Mouse (Mus musculus) testis, postnatal 14 days (tissue): Measurements from ENCODE around the gene Sobp.

Source experiments
- DNase-seq: peaks from one replicate; pipeline ENCODE4 v3.0.0; 2021; ENCODE audit warnings: low spot score

Gene Sobp

DNA sequence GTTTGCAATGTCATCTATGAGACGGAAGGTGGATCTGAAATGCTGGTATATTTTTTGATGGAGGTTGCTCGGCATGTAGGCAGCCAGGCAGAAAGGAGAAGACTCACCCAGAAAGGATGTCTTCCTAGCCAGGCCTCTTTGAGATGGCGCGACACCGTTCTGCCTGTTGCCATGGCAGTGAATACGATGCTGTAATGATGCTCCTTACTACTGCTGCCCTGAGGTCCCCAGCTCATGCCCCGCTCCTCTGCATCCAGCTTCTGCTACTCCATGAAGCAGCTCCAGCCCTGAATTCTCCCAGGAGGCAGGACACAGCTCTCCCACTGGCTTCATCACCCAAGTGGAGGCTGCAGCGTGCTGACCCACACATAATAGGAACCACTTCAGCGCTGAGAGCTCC is 183.3 kb downstream of the Sobp start:
- DNase-seq, result no peak

DNA sequence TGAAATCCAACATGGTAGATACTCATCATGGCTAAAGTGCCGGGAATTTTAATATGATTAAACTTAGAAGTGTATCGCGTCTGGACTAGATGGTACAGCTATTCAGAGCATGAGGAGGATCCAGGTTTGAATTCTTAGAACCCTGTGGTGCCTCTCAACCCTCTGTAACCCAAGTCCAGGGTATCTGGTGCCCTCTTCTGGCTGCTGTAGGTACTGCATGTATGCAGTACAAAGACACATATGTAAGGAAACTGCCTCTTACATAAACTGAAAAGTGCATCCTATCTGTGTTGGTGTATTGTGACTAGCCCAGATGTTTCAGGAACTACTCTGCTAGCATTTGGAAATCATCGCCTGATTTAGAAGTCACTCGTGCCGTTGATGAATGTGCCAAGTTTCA is 184.4 kb downstream of the Sobp start:
- DNase-seq, result no peak

DNA sequence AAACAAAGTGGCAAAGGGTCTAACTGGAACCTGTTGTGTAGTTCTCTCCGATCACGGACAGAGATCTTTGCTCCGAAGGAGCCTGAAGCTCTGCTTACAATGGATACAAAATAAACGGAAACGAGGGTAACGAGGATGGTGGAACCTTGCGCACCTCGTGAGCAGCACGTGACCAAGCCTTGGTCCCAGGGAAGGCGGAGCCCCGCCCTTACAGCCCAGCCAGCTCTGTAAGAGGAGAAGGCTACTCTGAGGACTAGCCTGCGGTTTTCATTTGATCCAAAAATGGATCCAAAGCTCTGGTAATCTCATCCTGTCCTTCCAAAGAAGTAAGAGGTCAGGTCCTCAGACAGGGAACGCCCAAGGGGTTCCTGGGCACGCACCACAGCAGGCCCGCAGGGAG is 185.7 kb downstream of the Sobp start:
- DNase-seq, result peak; percentile 60

DNA sequence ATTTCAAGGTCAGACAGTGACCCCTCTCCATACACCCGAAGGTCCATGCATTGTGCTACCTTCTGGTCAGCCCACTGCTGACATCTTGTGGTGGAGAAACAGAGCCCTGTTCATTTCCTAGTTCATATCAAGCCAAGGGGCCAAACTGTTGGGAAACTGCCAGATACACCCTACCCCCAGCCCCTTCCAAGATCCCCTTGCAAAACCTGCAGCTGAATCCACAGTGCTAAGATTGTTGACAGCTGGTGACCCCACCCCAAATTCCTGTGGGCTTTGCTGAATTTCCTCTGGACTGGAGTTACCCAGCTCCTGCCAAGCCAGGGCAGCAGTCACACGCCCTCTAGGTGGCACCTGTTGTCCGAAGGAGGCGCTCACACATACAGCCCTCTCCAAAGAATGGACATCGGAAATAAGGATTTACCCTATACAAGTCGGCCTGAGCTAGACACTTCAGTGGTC is 186.7 kb downstream of the Sobp start:
- no peak for DNase-seq

DNA sequence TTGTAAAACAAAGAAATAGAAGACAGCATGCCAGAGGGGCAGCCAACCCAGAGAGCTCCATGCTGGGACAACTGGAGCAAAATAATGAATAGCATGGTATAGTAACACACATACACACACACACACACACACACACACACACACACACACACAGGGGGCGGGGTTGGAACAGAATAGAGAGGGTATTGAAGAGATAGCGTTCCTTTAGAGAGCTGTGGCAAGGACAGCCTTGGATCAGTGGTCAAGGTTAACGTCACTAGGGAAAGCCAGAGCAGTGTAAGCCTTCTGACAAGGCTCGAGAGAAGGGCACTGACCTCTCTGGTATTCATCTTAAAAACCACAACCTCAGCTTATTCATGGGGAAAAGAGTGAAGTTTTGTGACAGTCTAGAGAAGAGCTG is 189.4 kb downstream of the Sobp start:
- DNase-seq, result no peak

DNA sequence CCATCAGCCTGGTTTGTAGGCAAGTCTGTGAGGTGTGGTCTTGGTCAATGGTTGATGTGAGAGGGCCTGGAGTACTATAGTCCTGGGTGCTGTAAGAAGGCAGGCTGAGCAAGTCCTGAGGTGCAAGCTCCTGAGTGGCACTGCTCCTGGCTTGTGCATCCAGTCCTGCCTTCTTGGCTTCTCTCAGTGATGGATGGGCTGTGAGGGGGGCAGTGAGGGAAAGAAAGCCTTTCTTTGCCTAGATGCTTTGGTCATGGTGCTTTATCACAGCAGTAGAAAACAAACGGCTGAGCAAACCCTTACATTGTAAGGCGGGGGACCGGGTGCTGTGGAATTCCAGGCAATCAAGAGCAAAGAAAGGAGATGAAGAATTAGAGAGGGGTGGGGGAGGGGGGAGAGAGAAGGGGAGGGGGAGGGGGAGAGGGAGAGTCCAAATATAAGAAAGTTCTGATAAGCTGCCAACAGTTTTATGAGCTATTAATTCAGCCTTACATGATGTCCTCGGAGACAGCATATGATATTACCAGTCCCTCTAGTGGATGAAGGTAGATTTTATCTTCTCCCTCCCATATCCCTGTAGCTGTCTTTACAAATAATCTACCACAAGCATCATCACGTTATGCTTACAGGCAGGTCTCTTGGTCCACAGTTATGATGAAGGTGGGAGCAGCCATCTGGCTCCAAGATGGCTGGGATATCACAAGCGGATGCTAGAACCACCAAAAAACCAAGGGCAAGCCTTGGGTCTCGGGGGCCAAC is 193.2 kb downstream of the Sobp start:
- no peak for DNase-seq

DNA sequence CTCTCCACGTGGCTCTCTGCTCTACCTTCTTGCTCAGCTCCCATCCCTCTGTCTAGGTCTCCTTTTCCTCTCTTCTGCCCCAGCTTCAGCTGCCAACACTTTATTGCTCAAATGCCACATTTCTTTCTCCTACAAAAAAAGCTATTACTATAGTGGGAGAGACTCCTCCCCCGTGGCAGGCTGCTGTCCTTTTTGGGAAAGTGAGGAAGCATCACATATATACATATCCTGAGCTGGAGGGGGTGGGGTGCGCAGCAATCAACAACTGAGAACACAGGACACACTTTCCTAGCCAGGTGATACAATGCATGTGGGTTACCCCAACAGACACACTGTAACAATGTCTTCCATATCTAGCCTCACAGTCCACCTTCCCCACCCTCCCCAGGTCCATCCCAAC is 196.0 kb downstream of the Sobp start:
- DNase-seq, result no peak

DNA sequence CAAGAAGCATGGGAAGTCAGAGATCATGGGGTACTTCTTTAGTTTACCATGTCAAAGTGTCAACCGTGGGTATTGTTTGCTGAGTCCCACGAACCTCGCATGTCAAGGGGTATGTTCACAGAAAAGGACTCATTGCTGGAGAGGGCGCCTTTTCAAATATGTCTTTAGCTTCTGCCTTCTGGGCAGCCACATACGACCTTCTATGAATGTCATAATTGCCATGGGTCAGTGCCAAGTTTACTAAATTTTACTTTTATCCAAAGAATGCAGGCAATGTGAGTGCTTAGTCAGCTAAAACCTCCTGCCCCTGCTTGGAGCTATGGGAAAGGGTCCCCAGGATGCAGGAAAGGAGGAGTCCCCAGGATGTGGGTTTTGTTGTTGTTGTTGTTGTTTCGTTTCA is 197.8 kb downstream of the Sobp start:
- no peak for DNase-seq

DNA sequence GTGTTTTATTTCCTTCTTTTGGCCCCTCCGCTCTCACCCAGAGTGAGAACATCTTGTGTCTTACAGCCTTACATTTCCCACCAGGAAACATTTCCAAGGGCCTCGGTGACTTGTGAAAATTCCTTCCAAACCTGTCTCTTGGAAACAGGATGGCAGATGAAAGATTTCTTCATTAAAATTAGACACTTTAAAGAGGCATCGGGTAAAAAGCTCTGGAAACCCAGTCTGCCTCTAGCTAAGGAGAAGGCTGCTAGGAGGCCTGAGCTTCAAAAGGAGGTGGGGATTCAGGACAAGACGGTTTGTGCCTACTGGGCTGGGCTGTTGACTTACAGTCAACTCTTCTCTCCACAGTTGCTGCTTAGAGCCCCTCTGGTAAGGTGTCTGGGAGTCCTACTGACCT is 200.8 kb downstream of the Sobp start:
- DNase-seq, result no peak

DNA sequence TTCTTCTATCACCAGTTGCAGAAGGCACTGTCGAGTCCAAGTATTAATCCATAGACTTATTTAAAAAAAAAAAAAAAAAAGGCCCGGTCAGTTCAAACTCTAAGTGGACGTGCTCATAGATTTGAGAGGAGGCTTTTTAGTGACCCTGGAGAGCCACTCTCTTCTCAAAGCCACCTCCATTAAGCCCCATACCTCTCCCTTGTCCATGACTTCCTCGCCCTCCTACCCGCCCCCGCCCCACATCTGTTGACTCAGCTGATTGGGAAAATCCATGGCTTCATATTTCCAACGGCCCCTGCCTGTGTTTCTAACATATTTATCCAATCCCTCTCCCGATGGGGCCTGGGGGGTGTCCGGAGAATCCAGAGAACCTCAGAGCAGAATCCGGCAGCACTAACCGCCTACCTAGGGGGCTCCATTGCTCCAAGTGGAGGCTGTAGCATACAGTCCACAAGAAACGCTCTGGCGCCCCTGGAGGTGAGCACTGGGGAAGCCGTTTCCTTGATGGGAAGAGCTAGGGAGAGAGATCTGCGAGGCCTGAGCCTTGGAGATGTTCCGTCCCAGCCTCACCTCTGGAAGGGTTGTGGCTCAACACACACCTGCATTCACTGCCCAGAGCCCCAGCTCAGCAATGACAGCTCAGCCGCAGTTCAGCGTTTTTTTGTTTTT is 201.7 kb downstream of the Sobp start:
- DNase-seq, result peak; percentile 58

DNA sequence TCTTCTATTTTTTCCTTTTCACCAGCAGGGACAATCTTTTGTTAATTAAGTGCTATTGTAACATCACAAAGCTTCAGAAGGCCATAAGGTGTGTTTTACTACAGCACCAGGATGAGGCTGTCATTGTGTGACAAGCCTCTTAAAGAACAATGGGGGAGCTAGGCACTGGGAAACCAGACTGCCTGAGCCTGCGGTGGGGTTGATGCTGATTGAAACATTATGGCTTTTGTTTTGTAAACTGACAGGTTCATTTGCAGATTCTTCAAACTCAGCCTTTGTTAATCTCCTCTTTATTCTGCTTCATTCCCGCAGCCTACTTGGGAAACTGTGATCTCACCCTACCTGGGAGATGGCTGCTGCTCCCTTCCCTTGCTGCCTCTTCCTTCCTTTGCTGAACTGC is 206.0 kb downstream of the Sobp start:
- no peak for DNase-seq

DNA sequence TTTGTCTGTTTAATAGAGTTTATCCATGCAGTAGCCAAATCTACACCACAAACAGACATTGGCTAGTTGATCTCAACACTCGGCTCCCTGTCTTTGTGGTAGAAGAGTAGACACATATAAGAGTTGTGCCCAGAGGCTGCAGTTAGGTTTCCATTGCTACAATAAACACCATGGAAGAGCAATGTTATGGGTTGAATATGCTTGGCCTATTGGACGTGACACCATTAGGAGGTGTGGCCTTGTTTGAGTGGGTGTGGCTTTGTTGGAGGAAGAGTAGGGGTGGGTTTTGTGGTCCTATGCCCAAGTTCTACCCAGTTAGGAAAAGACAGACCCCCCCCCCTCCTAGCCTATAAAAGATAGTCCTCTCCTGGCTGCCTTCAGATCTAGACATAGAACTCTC is 211.3 kb downstream of the Sobp start:
- DNase-seq, result no peak

DNA sequence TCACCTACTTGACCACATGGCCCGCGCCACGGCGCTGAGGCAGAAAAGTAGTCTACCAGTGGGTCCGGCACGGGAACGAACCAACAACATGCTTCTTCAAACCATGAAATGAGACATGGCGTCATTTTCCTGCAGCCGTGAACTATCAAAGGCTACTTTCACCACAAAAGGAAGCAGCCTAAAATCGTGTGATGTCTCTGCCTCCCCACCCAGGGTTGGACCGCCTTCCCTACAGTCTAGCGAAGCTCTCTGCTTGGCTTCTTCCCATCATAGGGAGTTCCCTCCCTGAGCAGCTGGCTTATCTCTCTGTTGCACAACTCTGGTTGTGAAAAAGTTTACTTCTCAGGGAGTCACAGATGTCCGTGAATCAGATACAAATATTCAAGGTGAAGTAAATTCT is 211.7 kb downstream of the Sobp start:
- no peak for DNase-seq

DNA sequence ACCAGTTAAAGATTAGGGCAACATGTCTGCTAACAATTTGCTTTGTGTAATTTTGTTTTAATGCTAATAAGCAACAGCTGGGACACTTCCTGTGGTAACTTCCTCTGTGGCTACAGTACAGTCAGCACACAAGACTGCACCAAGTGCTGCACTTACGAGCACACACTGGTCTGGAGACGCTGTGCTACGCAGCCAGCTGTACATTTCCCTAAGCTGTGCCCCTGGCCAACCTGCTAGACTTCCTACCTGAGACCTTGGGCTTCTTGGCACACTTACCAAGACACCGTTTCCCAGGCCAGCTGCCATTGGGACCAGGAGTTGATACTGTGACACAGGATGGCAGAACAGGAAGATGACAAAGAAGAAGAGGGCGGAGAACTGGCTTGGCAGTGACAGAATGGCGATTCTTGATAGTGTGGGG is 212.1 kb downstream of the Sobp start:
- DNase-seq, result no peak

DNA sequence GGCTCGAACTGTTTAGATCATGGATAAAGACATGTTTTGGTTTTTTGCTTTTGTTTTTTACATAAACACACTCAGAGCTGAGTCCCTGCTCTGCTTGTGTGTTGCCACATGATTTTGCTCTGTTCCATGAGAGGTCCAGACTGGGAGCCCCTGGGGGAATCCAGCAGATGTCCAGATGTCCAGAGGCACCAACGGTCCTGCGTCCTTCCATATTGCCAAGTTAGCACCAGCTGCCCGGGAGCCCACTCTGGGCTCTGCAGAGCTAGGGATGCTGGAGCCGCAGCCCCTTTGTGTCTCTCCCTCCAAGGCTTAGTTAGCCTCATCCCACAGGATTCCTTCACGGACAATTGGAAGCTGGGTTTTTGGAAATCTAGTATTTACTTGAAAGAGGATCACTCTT is 212.6 kb downstream of the Sobp start:
- no peak for DNase-seq

DNA sequence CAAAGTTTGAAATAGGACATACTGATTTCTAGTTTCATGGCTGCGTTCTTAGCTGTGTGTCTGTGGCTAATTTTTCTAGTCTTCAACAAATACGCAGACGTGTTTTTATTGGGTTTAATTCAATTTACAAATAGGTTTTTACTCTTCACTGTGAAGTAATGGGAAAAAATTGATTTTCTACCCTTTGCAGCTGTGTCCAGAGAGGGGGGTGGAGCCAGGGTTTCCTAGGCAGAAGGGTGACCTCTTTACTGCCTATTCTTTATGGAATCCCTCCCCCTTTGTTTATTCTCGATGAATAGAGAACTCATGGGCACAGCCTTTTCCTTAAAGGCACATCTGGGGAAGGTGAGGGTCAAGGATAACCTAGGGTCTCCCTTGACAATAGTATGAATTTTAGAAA is 215.6 kb downstream of the Sobp start:
- DNase-seq, result no peak

DNA sequence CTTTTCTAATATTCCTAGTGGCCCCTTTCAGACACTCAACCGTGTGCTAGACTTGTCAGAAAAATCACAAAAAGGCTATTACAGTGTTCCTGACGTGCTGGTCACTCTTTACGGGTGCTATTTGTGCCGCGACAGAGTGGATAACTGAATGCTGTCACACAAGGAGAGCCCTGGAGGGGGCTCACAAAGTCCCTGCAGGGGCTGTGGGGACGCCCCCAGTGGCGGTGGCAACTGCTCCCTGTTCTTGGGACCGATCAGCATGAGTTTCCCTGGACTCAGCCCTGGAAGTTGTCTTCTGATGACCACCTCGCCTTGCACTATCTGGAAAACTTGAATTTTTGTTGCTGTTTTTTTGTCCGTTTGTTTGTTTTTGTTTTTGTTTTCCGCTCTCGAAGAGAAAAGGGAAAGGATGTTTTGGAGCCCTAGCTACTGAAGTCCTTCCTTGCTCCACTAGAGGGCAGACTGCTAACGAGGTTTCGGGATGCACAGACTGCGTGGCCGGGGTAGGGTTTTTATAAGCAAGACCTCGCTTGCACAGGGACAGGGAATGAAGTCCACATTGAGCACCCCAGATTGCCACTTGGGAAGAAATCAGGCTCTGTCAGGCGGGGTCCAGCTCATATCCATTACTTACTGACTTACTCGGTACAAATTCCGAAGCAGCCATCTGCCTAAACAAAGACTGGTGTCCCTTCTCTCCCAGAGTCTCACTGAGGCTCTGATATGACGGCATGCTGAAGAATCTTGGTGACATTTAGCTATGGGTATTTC is 216.3 kb downstream of the Sobp start:
- peak; percentile 30 for DNase-seq

DNA sequence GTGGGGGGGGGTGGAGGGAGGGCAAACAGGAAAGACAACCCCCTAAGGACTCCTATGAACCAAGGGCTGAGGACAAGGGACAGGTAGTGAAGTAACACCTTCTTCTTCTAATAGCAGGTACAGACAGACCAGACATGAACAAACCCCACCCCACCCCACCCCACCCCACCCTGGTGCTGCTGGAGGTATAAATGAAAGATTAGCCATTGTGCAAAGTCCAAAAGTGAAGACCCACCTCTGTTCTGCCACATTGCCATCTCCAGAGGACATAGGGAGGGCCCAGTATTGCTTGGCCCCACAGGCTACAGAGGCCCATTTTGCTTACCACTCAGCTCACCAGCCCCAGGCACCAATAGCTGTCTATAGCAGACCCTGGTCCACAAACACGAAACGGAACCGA is 219.1 kb downstream of the Sobp start:
- DNase-seq, result no peak

DNA sequence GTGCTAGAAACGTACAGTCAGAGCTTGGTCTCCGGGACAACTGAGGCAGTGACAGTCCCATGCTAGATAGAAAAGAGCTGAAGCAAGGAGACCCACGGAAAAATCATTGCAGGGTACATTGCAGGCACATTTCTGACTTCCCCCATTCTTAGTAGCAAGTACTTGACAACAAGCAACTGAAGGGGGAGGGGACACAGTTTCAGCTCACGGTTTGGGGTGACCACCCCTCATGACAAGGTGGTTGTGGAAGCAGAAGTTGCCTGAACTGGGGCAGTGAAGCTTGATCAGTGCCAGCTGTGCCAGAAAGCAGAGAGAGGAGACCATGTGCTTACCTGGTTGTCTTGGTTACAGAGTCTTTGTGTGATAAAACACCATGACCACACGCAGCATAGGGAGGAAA is 220.7 kb downstream of the Sobp start:
- no peak for DNase-seq
